Mouse (Mus musculus) CH12.LX (cell line): ENCODE results near the gene Gpr183. TPM values are rescaled to one million over a fixed set of nuclear protein-coding genes. Genes with fewer than 3 reads are reported as not detected.

Experiments used
- DNase-seq: peaks from one replicate; pipeline ENCODE4 v3.0.0-alpha.2; 2013; ENCODE audit errors: extremely low read depth
- H3K27ac ChIP-seq: 2 replicates; pipeline ENCODE4 v1.5.1; 2012; ENCODE audit warnings: low read depth, mild to moderate bottlenecking, control low read depth, moderate library complexity; ENCODE audit not compliant: insufficient read depth
- H3K27me3 ChIP-seq: replicated peaks from 2 replicates; pipeline ENCODE3; 2012; ENCODE audit warnings: inconsistent platforms
- H3K36me3 ChIP-seq, 2 experiments: replicated peaks in 1 of 2; 2 replicates each; pipeline versions ENCODE3 to v1.6.1; 2012; ENCODE audit warnings: inconsistent platforms in 1 of 2, low read length in 1 of 2, mild to moderate bottlenecking in 1 of 2, mixed read lengths in 1 of 2, moderate library complexity in 1 of 2; ENCODE audit not compliant: control insufficient read depth in 1 of 2, insufficient read depth in 1 of 2
- H3K4me1 ChIP-seq, 2 experiments: 2 replicates each; pipeline ENCODE4 v1.6.1; 2012; ENCODE audit warnings: inconsistent platforms in 1 of 2, moderate library complexity in 1 of 2; ENCODE audit not compliant: insufficient read depth in 2 of 2, control insufficient read depth in 1 of 2
- H3K4me2 ChIP-seq: 2 replicates; pipeline ENCODE4 v1.6.1; 2012; ENCODE audit warnings: low read depth, mild to moderate bottlenecking, control low read depth; ENCODE audit not compliant: poor library complexity, insufficient read depth, severe bottlenecking
- H3K4me3 ChIP-seq, 3 experiments: fragments of 150-350 bp in 1 of 3; sonication (generic) in 1 of 3; replicated peaks in 1 of 3; 2 replicates each; pipeline versions ENCODE3 to v1.5.1; 2011 to 2012; ENCODE audit warnings: low read depth in 2 of 3, low read length in 2 of 3, mild to moderate bottlenecking in 2 of 3, moderate library complexity in 2 of 3, control low read depth in 1 of 3, improper control_type of control experiment in 1 of 3, inconsistent platforms in 1 of 3, mixed read lengths in 1 of 3; ENCODE audit not compliant: poor library complexity in 1 of 3
- H3K79me2 ChIP-seq: replicated peaks from 2 replicates; pipeline ENCODE4 v1.6.1; 2012; ENCODE audit warnings: mild to moderate bottlenecking, moderate library complexity; ENCODE audit not compliant: control insufficient read depth, poor library complexity, insufficient read depth, severe bottlenecking; ENCODE audit errors: extremely low read depth
- H3K9ac ChIP-seq: 2 replicates; pipeline ENCODE4 v1.6.1; 2012; ENCODE audit warnings: low read depth, mild to moderate bottlenecking, control low read depth, moderate library complexity; ENCODE audit not compliant: insufficient read depth
- H3K9me3 ChIP-seq: replicated peaks from 2 replicates; pipeline ENCODE3; 2012; ENCODE audit warnings: low read length, inconsistent platforms, mixed read lengths
- BHLHE40 ChIP-seq: IDR thresholded peaks from 2 replicates; pipeline ENCODE4 v1.6.1; 2011; ENCODE audit warnings: mild to moderate bottlenecking, low read depth, low read length, improper control_type of control experiment
- CHD2 ChIP-seq: IDR thresholded peaks from 2 replicates; pipeline ENCODE4 v1.6.1; 2011; ENCODE audit warnings: low read length, improper control_type of control experiment
- CTCF ChIP-seq, 2 experiments: IDR thresholded peaks in 1 of 2; conservative IDR thresholded peaks in 1 of 2; 2 replicates each; pipeline ENCODE4 v1.5.1; 2011 to 2012; ENCODE audit warnings: low read depth in 2 of 2, low read length in 2 of 2, improper control_type of control experiment in 1 of 2, inconsistent platforms in 1 of 2, mild to moderate bottlenecking in 1 of 2, moderate library complexity in 1 of 2
- E2F4 ChIP-seq: IDR thresholded peaks from 2 replicates; pipeline ENCODE4 v1.6.1; 2011; ENCODE audit warnings: low read depth, low read length, improper control_type of control experiment; ENCODE audit not compliant: insufficient replicate concordance
- ETS1 ChIP-seq: conservative IDR thresholded peaks from 2 replicates; pipeline ENCODE4 v1.6.1; 2012; ENCODE audit warnings: low read depth, mild to moderate bottlenecking, inconsistent platforms, low read length, improper control_type of control experiment, moderate library complexity
- GABPA ChIP-seq: IDR thresholded peaks from 2 replicates; pipeline ENCODE4 v1.6.1; 2012; ENCODE audit warnings: low read depth, low read length, improper control_type of control experiment, inconsistent platforms; ENCODE audit not compliant: insufficient replicate concordance
- IRF4 ChIP-seq: IDR thresholded peaks from 2 replicates; pipeline ENCODE4 v1.6.1; 2014; ENCODE audit warnings: low read depth, mild to moderate bottlenecking, inconsistent platforms, low read length, improper control_type of control experiment
- JUND ChIP-seq: conservative IDR thresholded peaks from 2 replicates; pipeline ENCODE4 v1.6.1; 2011; ENCODE audit warnings: low read depth, low read length, improper control_type of control experiment
- KAT2A ChIP-seq: IDR thresholded peaks from 2 replicates; pipeline ENCODE4 v1.6.1; 2012; ENCODE audit warnings: low read length, improper control_type of control experiment, inconsistent platforms; ENCODE audit not compliant: insufficient replicate concordance
- MAX ChIP-seq: IDR thresholded peaks from 2 replicates; pipeline ENCODE4 v1.6.1; 2011; ENCODE audit warnings: low read length, improper control_type of control experiment
- MEF2A ChIP-seq: IDR thresholded peaks from 2 replicates; pipeline ENCODE4 v1.6.1; 2014; ENCODE audit warnings: low read depth, mild to moderate bottlenecking, inconsistent platforms, low read length, improper control_type of control experiment, borderline replicate concordance
- NELFE ChIP-seq: IDR thresholded peaks from 2 replicates; pipeline ENCODE4 v1.6.1; 2011; ENCODE audit warnings: low read depth, low read length, improper control_type of control experiment
- PAX5 ChIP-seq: IDR thresholded peaks from 2 replicates; pipeline ENCODE4 v1.6.1; 2012; ENCODE audit warnings: low read length, inconsistent platforms, mixed read lengths
- POLR2A ChIP-seq: IDR thresholded peaks from 2 replicates; pipeline ENCODE4 v1.6.1; 2011; ENCODE audit warnings: low read depth, mild to moderate bottlenecking, improper control_type of control experiment, low read length
- RAD21 ChIP-seq: IDR thresholded peaks from 2 replicates; pipeline ENCODE4 v1.6.1; 2011; ENCODE audit warnings: low read depth, mild to moderate bottlenecking, low read length, improper control_type of control experiment, moderate library complexity
- RCOR1 ChIP-seq: conservative IDR thresholded peaks from 2 replicates; pipeline ENCODE4 v1.6.1; 2012; ENCODE audit warnings: low read depth, mild to moderate bottlenecking, inconsistent platforms, low read length, improper control_type of control experiment
- SIN3A ChIP-seq: IDR thresholded peaks from 2 replicates; pipeline ENCODE4 v1.6.1; 2012; ENCODE audit warnings: low read length, improper control_type of control experiment, inconsistent platforms
- SMC3 ChIP-seq: IDR thresholded peaks from 2 replicates; pipeline ENCODE4 v1.6.1; 2011; ENCODE audit warnings: low read depth, low read length, improper control_type of control experiment
- TBP ChIP-seq: conservative IDR thresholded peaks from 2 replicates; pipeline ENCODE4 v1.6.1; 2011; ENCODE audit warnings: low read depth, low read length, improper control_type of control experiment
- TCF12 ChIP-seq: IDR thresholded peaks from 2 replicates; pipeline ENCODE4 v1.6.1; 2014; ENCODE audit warnings: low read depth, mild to moderate bottlenecking, inconsistent platforms, low read length, improper control_type of control experiment
- UBTF ChIP-seq: IDR thresholded peaks from 2 replicates; pipeline ENCODE4 v1.6.1; 2012; ENCODE audit warnings: low read depth, mild to moderate bottlenecking, inconsistent platforms, low read length, improper control_type of control experiment, moderate library complexity
- USF2 ChIP-seq: conservative IDR thresholded peaks from 2 replicates; pipeline ENCODE4 v1.6.1; 2011; ENCODE audit warnings: low read depth, low read length, improper control_type of control experiment
- ZC3H11A ChIP-seq: IDR thresholded peaks from 2 replicates; pipeline ENCODE4 v1.6.1; 2012; ENCODE audit warnings: low read depth, mild to moderate bottlenecking, inconsistent platforms, low read length, improper control_type of control experiment
- ZMIZ1 ChIP-seq: IDR thresholded peaks from 2 replicates; pipeline ENCODE4 v1.6.1; 2012; ENCODE audit warnings: low read depth, mild to moderate bottlenecking, inconsistent platforms, low read length, improper control_type of control experiment
- ZNF384 ChIP-seq: IDR thresholded peaks from 2 replicates; pipeline ENCODE4 v1.6.1; 2012; ENCODE audit warnings: low read depth, low read length, improper control_type of control experiment, inconsistent platforms
- dilution Hi-C: fragments of 300-500 bp; cut with MboI; formaldehyde crosslinking; loops from 2 replicates; pipeline ENCODE4 v1.14.3; 2020; ENCODE audit warnings: low sequenced_read_pairs; ENCODE audit not compliant: extremely low pct_unique_long_range_greater_than_20kb, extremely low pct_ligation_motif_present
- in situ Hi-C: fragments of 300-500 bp; cut with MboI; formaldehyde crosslinking; loops from 3 replicates; pipeline ENCODE4 v1.14.3; 2019; ENCODE audit warnings: low sequenced_read_pairs, low pct_ligation_motif_present, low pct_unique_long_range_greater_than_20kb, mixed read lengths
- polyA plus RNA-seq: library from polyadenylated mRNA; unstranded; fragments of >175 nt; gene quantifications from 2 replicates; pipeline ENCODE4 v1.2.1, GENCODE M21; 2012; ENCODE audit warnings: low read depth; ENCODE audit not compliant: insufficient read length
- total RNA-seq, 2 experiments: library from RNA; depleted of rRNA; stranded (reverse); fragments of 300-350 nt in 1 of 2; fragments of >200 nt in 1 of 2; gene quantifications; 2 replicates each; pipeline ENCODE4 v1.2.3; 2012 to 2014

Gpr183 gene
- total and polyA plus RNA-seq, 3 experiments, result 3.6 to 16.3 (median 8.3) TPM

- Histone ChIP-seq H3K4me2 (no peak overlapping the region), H3K27me3 (no peaks in the 10 kb centered on the region), H3K4me1 (peaks cover 3 to 50% of the 10 kb centered on the region in 2 experiments), H3K4me3 (no peak overlapping the region), H3K36me3 (peaks cover 5 to 59% of the 10 kb centered on the region in 2 experiments), H3K9me3 (no peaks in the 10 kb centered on the region), H3K79me2 (no peaks in the 10 kb centered on the region), H3K27ac (no peak overlapping the region), H3K9ac (no peak overlapping the region)
- TF ChIP-seq UBTF (no peak), KAT2A (no peak), MAX (no peak), ETS1 (no peak), CTCF (conservative IDR thresholded peaks at IDR 0.05 in 1 of 2, IDR thresholded peaks at IDR 0.05 in 1 of 2; ENCODE audit: low read depth in 2 of 2, low read length in 2 of 2) (no peak), TBP (no peak), SMC3 (no peak), RCOR1 (no peak), ZMIZ1 (no peak), ZNF384 (no peak), E2F4 (no peak), SIN3A (no peak), TCF12 (no peak), GABPA (no peak), PAX5 (no peak)
- dilution Hi-C loops (no loop called here), in situ Hi-C loops (no loop called here)
- DNase-seq, result no peak
Observed at GRCm38 (mm10) chr14:121989869-121990268, 24.9 kb upstream of the Gpr183 start.

GRCm38 (mm10) chr14:121989331-121989730 lies 24.3 kb upstream of the Gpr183 start:
- Histone ChIP-seq H3K4me2 (no peak overlapping the region), H3K4me3 (no peak overlapping the region), H3K4me1 (peaks cover 5 to 52% of the 10 kb centered on the region in 2 experiments), H3K27ac (no peak overlapping the region), H3K9ac (no peak overlapping the region), H3K36me3 (peaks cover 3 to 58% of the 10 kb centered on the region in 2 experiments)
- in situ Hi-C loops, result no loop called here
- TF ChIP-seq ETS1 (no peak), GABPA (no peak), ZNF384 (no peak), BHLHE40 (no peak), E2F4 (no peak), IRF4 (no peak), SMC3 (no peak), CHD2 (no peak), ZC3H11A (no peak), NELFE (no peak), RAD21 (no peak), MEF2A (no peak), MAX (no peak), POLR2A (no peak), RCOR1 (no peak), USF2 (no peak), KAT2A (no peak), TCF12 (no peak), JUND (no peak), TBP (no peak)
- TF ChIP-seq, all 38 proteins: peak for 0
- Histone ChIP-seq H3K9me3 (no peaks in the 10 kb centered on the region), H3K79me2 (no peaks in the 10 kb centered on the region), H3K27me3 (no peaks in the 10 kb centered on the region)
- no peak for DNase-seq
- dilution Hi-C loops, result no loop called here
